Mouse (Mus musculus) intestine, postnatal 0 days (tissue): ENCODE data around the gene Klhdc3. TPM values are rescaled to one million over a fixed set of nuclear protein-coding genes. Genes with fewer than 3 reads are reported as not detected.

Experiments
- ATAC-seq: fragments of 200-750 bp; cut with Nextera tagmentation; 2 replicates; pipeline ENCODE4 v1.8.0; 2017; ENCODE audit warnings: mild to moderate bottlenecking, moderate TSS enrichment, moderate library complexity
- H3K27ac ChIP-seq: fragments of 300-500 bp; sonication (generic); 2 replicates; pipeline ENCODE4 v1.5.1; 2014; ENCODE audit warnings: mild to moderate bottlenecking, low read depth, low read length, moderate library complexity
- H3K27me3 ChIP-seq: fragments of 300-500 bp; sonication (generic); replicated peaks from 2 replicates; pipeline ENCODE4 v1.6.1; 2014; ENCODE audit warnings: low read length, mixed read lengths; ENCODE audit not compliant: control insufficient read depth, insufficient read depth
- H3K36me3 ChIP-seq: fragments of 300-500 bp; sonication (generic); 2 replicates; pipeline ENCODE4 v1.6.1; 2014; ENCODE audit warnings: mild to moderate bottlenecking, moderate library complexity; ENCODE audit not compliant: control insufficient read depth, insufficient read depth
- H3K4me1 ChIP-seq: fragments of 300-500 bp; sonication (generic); replicated peaks from 2 replicates; pipeline ENCODE4 v1.6.1; 2014; ENCODE audit warnings: antibody characterized with exemption, low read length, mixed read lengths; ENCODE audit not compliant: control insufficient read depth, insufficient read depth
- H3K4me2 ChIP-seq: fragments of 300-500 bp; sonication (generic); replicated peaks from 2 replicates; pipeline ENCODE4 v1.6.1; 2014; ENCODE audit warnings: low read depth, mild to moderate bottlenecking, moderate library complexity
- H3K4me3 ChIP-seq: fragments of 300-500 bp; sonication (generic); 2 replicates; pipeline ENCODE4 v1.5.1; 2014; ENCODE audit warnings: low read depth, low read length
- H3K9ac ChIP-seq: fragments of 300-500 bp; sonication (generic); 2 replicates; pipeline ENCODE4 v1.6.1; 2014; ENCODE audit warnings: mild to moderate bottlenecking, low read depth, low read length
- H3K9me3 ChIP-seq: fragments of 300-500 bp; sonication (generic); 2 replicates; pipeline ENCODE4 v1.6.1; 2016; ENCODE audit warnings: mixed run types; ENCODE audit not compliant: control insufficient read depth
- CTCF ChIP-seq: sonication (generic); IDR thresholded peaks from 2 replicates; pipeline ENCODE4 v1.5.1; 2016; ENCODE audit warnings: low read depth, mild to moderate bottlenecking, control low read depth, antibody characterized with exemption, moderate library complexity
- WGBS: fragments of 180-500 bp; shearing (Covaris S2); extraction: QIAGEN DNeasy Blood & Tissue Kit; methylation state at CpG from one replicate; pipeline ENCODE4 v1.1.7; 2014; 5-methylcytosine and 5-hydroxymethylcytosine counted together
- polyA plus RNA-seq: library from polyadenylated mRNA; unstranded; fragments of >200 nt; fragmentation: Nextera tagmentation; extraction: Ambion mirVana; gene quantifications from 2 replicates; pipeline ENCODE4 v1.2.1, GENCODE M21; 2015

The Klhdc3 gene
- polyA plus RNA-seq, 1 experiment from 2014 or later, result 94.2 TPM

- Histone ChIP-seq H3K4me2 (0 out of 2 replicates have a peak overlapping the region, but pooled peaks have one; percentile 13), H3K9ac (no peak overlapping the region; the same call in 1 of the 2 replicates), H3K9me3 (no peaks in the 10 kb centered on the region), H3K4me1 (peaks cover 12% of the 10 kb centered on the region; the same call in 1 of the 2 replicates), H3K27me3 (no peaks in the 10 kb centered on the region), H3K36me3 (no peaks in the 10 kb centered on the region), H3K27ac (0 out of 2 replicates have a peak overlapping the region, but pooled peaks have one; percentile 1), H3K4me3 (no peak overlapping the region)
- ATAC-seq, result no peak
- WGBS, result 79% methylated on average over 12 of the region's 12 CpGs
- no peak for TF ChIP-seq CTCF
Measured at GRCm38 (mm10) chr17:46624598-46624997, 56.1 kb downstream of the Klhdc3 start.

Other genes with a start within 250 kb of the Klhdc3 start
- not detected in 2 replicates for gene Slc22a7, start 242.5 kb downstream of the Klhdc3 start, polyA plus RNA-seq
- gene Ttbk1, start 193.2 kb downstream of the Klhdc3 start, polyA plus RNA-seq, result 0.09 and 0.16 TPM in 2 replicates
- gene Dnph1, start 184.2 kb downstream of the Klhdc3 start, polyA plus RNA-seq, result 10.9 and 11.1 TPM in 2 replicates
- 1.3 and 2.0 TPM in 2 replicates for gene Cul9, start 134.5 kb downstream of the Klhdc3 start, polyA plus RNA-seq
- gene Srf, start 124.7 kb downstream of the Klhdc3 start, polyA plus RNA-seq, result 5.1 and 5.2 TPM in 2 replicates
- 13.7 and 14.7 TPM in 2 replicates for gene Ptk7, start 51.4 kb downstream of the Klhdc3 start, polyA plus RNA-seq
- gene Klc4, start 34.9 kb downstream of the Klhdc3 start, polyA plus RNA-seq, result 102 and 107 TPM in 2 replicates
- gene Mrpl2, start 34.7 kb downstream of the Klhdc3 start, polyA plus RNA-seq, result 138 and 139 TPM in 2 replicates
- 18.0 and 19.2 TPM in 2 replicates for gene Cul7, start 30.6 kb downstream of the Klhdc3 start, polyA plus RNA-seq
- 49.0 and 55.6 TPM in 2 replicates for gene Rrp36, start 6.6 kb downstream of the Klhdc3 start, polyA plus RNA-seq
- gene Mea1, start 2.1 kb downstream of the Klhdc3 start, polyA plus RNA-seq, result 132 and 133 TPM in 2 replicates
- gene Ppp2r5d, start 24.2 kb upstream of the Klhdc3 start, polyA plus RNA-seq, result 25.9 and 26.5 TPM in 2 replicates
- gene Pex6, start 30.5 kb upstream of the Klhdc3 start, polyA plus RNA-seq, result 10.4 and 11.5 TPM in 2 replicates
- gene Gnmt, start 48.3 kb upstream of the Klhdc3 start, polyA plus RNA-seq, result 0.39 and 0.48 TPM in 2 replicates
- gene Cnpy3, start 71.3 kb upstream of the Klhdc3 start, polyA plus RNA-seq, result 32.2 and 35.6 TPM in 2 replicates
- 0.24 and 0.33 TPM in 2 replicates for gene Ptcra, start 82.8 kb upstream of the Klhdc3 start, polyA plus RNA-seq
- gene 2310039H08Rik, start 91.7 kb upstream of the Klhdc3 start, polyA plus RNA-seq, result 123 and 124 TPM in 2 replicates
- 77.1 and 78.5 TPM in 2 replicates for gene Rpl7l1, start 101.8 kb upstream of the Klhdc3 start, polyA plus RNA-seq
- 2.2 and 2.6 TPM in 2 replicates for gene Bicral, start 177.6 kb upstream of the Klhdc3 start, polyA plus RNA-seq
- gene Tbcc, start 209.8 kb upstream of the Klhdc3 start, polyA plus RNA-seq, result 40.1 and 40.2 TPM in 2 replicates
- gene Prph2, start 229.5 kb upstream of the Klhdc3 start, polyA plus RNA-seq, result not detected in 2 replicates